Mouse (Mus musculus) heart, postnatal 0 days (tissue): ENCODE measurements at regions not wholly inside any gene's neighbourhood (a gene's known extent, or its start where the extent isn't known, plus 50 kb on each side); places are given as distances from the start of the nearest gene placed in this dataset.

Experiments used
- CTCF ChIP-seq: IDR thresholded peaks from 2 replicates; pipeline ENCODE4 v1.5.1; 2016; ENCODE audit warnings: antibody characterized with exemption, control low read depth, low read depth
- EP300 ChIP-seq: IDR thresholded peaks from 2 replicates; pipeline ENCODE4 v1.6.1; 2016; ENCODE audit warnings: antibody characterized with exemption, low read depth

GRCm38 (mm10) chr12:71521936-71522335 is 212.3 kb downstream of the Dact1 start:
- TF ChIP-seq CTCF (no peak), EP300 (no peak)
